Mouse (Mus musculus): Measurements from ENCODE around the gene Pdcd5. TPM values are rescaled to one million over a fixed set of nuclear protein-coding genes. Genes with fewer than 3 reads are reported as not detected.

The Pdcd5 gene
- polyA plus RNA-seq, 1 experiment from 2014 or later, result 323 TPM

GRCm38 (mm10) chr7:35627371-35627770, 19.9 kb downstream of the Pdcd5 start:
- peaks cover 35% of the 10 kb centered on the region for H3K36me3 ChIP-seq (ENCODE audit: control insufficient read depth, insufficient read depth, low read length)
- 92% methylated on average over 10 of the region's 10 CpGs for WGBS (ENCODE audit: insufficient replicate concordance)
- no peaks in the 10 kb centered on the region for H3K9me3 ChIP-seq (replicated peaks; ENCODE audit: control insufficient read depth, low read length)

GRCm38 (mm10) chr7:35626038-35626437, 21.3 kb downstream of the Pdcd5 start:
- no peaks in the 10 kb centered on the region for H3K9me3 ChIP-seq (replicated peaks; ENCODE audit: control insufficient read depth, low read length)
- no peak overlapping the region for H3K4me2 ChIP-seq
- H3K9ac ChIP-seq (ENCODE audit: low read depth, low read length), result no peak overlapping the region
- 97% methylated on average over 5 of the region's 5 CpGs for WGBS (ENCODE audit: insufficient replicate concordance)
- H3K36me3 ChIP-seq (ENCODE audit: control insufficient read depth, insufficient read depth, low read length), result peaks cover 36% of the 10 kb centered on the region
- no peaks in the 10 kb centered on the region for H3K27me3 ChIP-seq (ENCODE audit: control insufficient read depth, insufficient read depth, low read length)
- ATAC-seq (replicated peaks; ENCODE audit: insufficient number of reproducible peaks, low FRiP score, low TSS enrichment), result no peak
- H3K4me3 ChIP-seq (ENCODE audit: low read depth, low read length), result no peak overlapping the region
- no peaks in the 10 kb centered on the region for H3K4me1 ChIP-seq (ENCODE audit: control insufficient read depth, insufficient read depth, low read length)
- H3K27ac ChIP-seq (ENCODE audit: low read depth, low read length), result no peak overlapping the region

More at GRCm38 (mm10) chr7:35627371-35627770, 19.9 kb downstream of the Pdcd5 start:
- H3K27ac ChIP-seq (ENCODE audit: low read depth, low read length), result no peak overlapping the region
- no peak for ATAC-seq (replicated peaks; ENCODE audit: insufficient number of reproducible peaks, low FRiP score, low TSS enrichment)
- no peak overlapping the region for H3K4me2 ChIP-seq
- H3K4me1 ChIP-seq (ENCODE audit: control insufficient read depth, insufficient read depth, low read length), result no peaks in the 10 kb centered on the region
- H3K4me3 ChIP-seq (ENCODE audit: low read depth, low read length), result no peak overlapping the region
- no peak overlapping the region for H3K9ac ChIP-seq (ENCODE audit: low read depth, low read length)
- H3K27me3 ChIP-seq (ENCODE audit: control insufficient read depth, insufficient read depth, low read length), result no peaks in the 10 kb centered on the region

GRCm38 (mm10) chr7:35622626-35623025, 24.7 kb downstream of the Pdcd5 start:
- no peak overlapping the region for H3K9ac ChIP-seq (ENCODE audit: low read depth, low read length)
- 84% methylated on average over 10 of the region's 10 CpGs for WGBS (ENCODE audit: insufficient replicate concordance)
- H3K4me3 ChIP-seq (ENCODE audit: low read depth, low read length), result no peak overlapping the region
- H3K27ac ChIP-seq (ENCODE audit: low read depth, low read length), result no peak overlapping the region
- H3K9me3 ChIP-seq (replicated peaks; ENCODE audit: control insufficient read depth, low read length), result no peaks in the 10 kb centered on the region
- ATAC-seq (replicated peaks; ENCODE audit: insufficient number of reproducible peaks, low FRiP score, low TSS enrichment), result no peak
- no peak overlapping the region for H3K4me2 ChIP-seq
- H3K27me3 ChIP-seq (ENCODE audit: control insufficient read depth, insufficient read depth, low read length), result no peaks in the 10 kb centered on the region
- H3K36me3 ChIP-seq (ENCODE audit: control insufficient read depth, insufficient read depth, low read length), result peaks cover 27% of the 10 kb centered on the region
- no peaks in the 10 kb centered on the region for H3K4me1 ChIP-seq (ENCODE audit: control insufficient read depth, insufficient read depth, low read length)

GRCm38 (mm10) chr7:35617513-35617912, 29.8 kb downstream of the Pdcd5 start:
- Histone ChIP-seq H3K9ac (ENCODE audit: low read depth, low read length) (no peak overlapping the region), H3K4me3 (ENCODE audit: low read depth, low read length) (no peak overlapping the region), H3K4me2 (no peak overlapping the region), H3K27me3 (ENCODE audit: control insufficient read depth, insufficient read depth, low read length) (no peaks in the 10 kb centered on the region), H3K36me3 (ENCODE audit: control insufficient read depth, insufficient read depth, low read length) (peaks cover 31% of the 10 kb centered on the region), H3K4me1 (ENCODE audit: control insufficient read depth, insufficient read depth, low read length) (no peaks in the 10 kb centered on the region), H3K27ac (ENCODE audit: low read depth, low read length) (no peak overlapping the region), H3K9me3 (replicated peaks; ENCODE audit: control insufficient read depth, low read length) (no peaks in the 10 kb centered on the region)
- no peak for ATAC-seq (replicated peaks; ENCODE audit: insufficient number of reproducible peaks, low FRiP score, low TSS enrichment)
- 75% methylated on average over 4 of the region's 4 CpGs for WGBS (ENCODE audit: insufficient replicate concordance)

- 94% methylated on average over 10 of the region's 10 CpGs for WGBS (ENCODE audit: insufficient replicate concordance)
- no peaks in the 10 kb centered on the region for H3K9me3 ChIP-seq (replicated peaks; ENCODE audit: control insufficient read depth, low read length)
- H3K4me2 ChIP-seq, result no peak overlapping the region
- no peaks in the 10 kb centered on the region for H3K27me3 ChIP-seq (ENCODE audit: control insufficient read depth, insufficient read depth, low read length)
- no peak overlapping the region for H3K4me3 ChIP-seq (ENCODE audit: low read depth, low read length)
- no peak overlapping the region for H3K27ac ChIP-seq (ENCODE audit: low read depth, low read length)
- ATAC-seq (replicated peaks; ENCODE audit: insufficient number of reproducible peaks, low FRiP score, low TSS enrichment), result no peak
- no peak overlapping the region for H3K9ac ChIP-seq (ENCODE audit: low read depth, low read length)
- H3K4me1 ChIP-seq (ENCODE audit: control insufficient read depth, insufficient read depth, low read length), result no peaks in the 10 kb centered on the region
- H3K36me3 ChIP-seq (ENCODE audit: control insufficient read depth, insufficient read depth, low read length), result peaks cover 26% of the 10 kb centered on the region
Measured at GRCm38 (mm10) chr7:35609245-35609644, 38.1 kb downstream of the Pdcd5 start.

- Histone ChIP-seq H3K27ac (ENCODE audit: low read depth, low read length) (no peak overlapping the region), H3K4me1 (ENCODE audit: control insufficient read depth, insufficient read depth, low read length) (no peaks in the 10 kb centered on the region), H3K27me3 (ENCODE audit: control insufficient read depth, insufficient read depth, low read length) (no peaks in the 10 kb centered on the region), H3K4me2 (no peak overlapping the region), H3K4me3 (ENCODE audit: low read depth, low read length) (no peak overlapping the region), H3K9me3 (replicated peaks; ENCODE audit: control insufficient read depth, low read length) (no peaks in the 10 kb centered on the region), H3K9ac (ENCODE audit: low read depth, low read length) (no peak overlapping the region), H3K36me3 (ENCODE audit: control insufficient read depth, insufficient read depth, low read length) (peaks cover 30% of the 10 kb centered on the region)
- ATAC-seq (replicated peaks; ENCODE audit: insufficient number of reproducible peaks, low FRiP score, low TSS enrichment), result no peak
- 91% methylated on average over 10 of the region's 10 CpGs for WGBS (ENCODE audit: insufficient replicate concordance)
Measured at GRCm38 (mm10) chr7:35606816-35607215, 40.5 kb downstream of the Pdcd5 start.

- Histone ChIP-seq H3K27ac (ENCODE audit: low read depth, low read length) (no peak overlapping the region), H3K9ac (ENCODE audit: low read depth, low read length) (no peak overlapping the region), H3K36me3 (ENCODE audit: control insufficient read depth, insufficient read depth, low read length) (peaks cover 20% of the 10 kb centered on the region), H3K4me3 (ENCODE audit: low read depth, low read length) (no peak overlapping the region), H3K4me1 (ENCODE audit: control insufficient read depth, insufficient read depth, low read length) (no peaks in the 10 kb centered on the region), H3K27me3 (ENCODE audit: control insufficient read depth, insufficient read depth, low read length) (no peaks in the 10 kb centered on the region), H3K9me3 (replicated peaks; ENCODE audit: control insufficient read depth, low read length) (no peaks in the 10 kb centered on the region), H3K4me2 (no peak overlapping the region)
- 94% methylated on average over 5 of the region's 5 CpGs for WGBS (ENCODE audit: insufficient replicate concordance)
- ATAC-seq (replicated peaks; ENCODE audit: insufficient number of reproducible peaks, low FRiP score, low TSS enrichment), result no peak
Measured at GRCm38 (mm10) chr7:35602766-35603165, 44.6 kb downstream of the Pdcd5 start.

- Histone ChIP-seq H3K9me3 (replicated peaks; ENCODE audit: control insufficient read depth, low read length) (no peaks in the 10 kb centered on the region), H3K4me1 (ENCODE audit: control insufficient read depth, insufficient read depth, low read length) (no peaks in the 10 kb centered on the region), H3K4me2 (no peak overlapping the region), H3K27me3 (ENCODE audit: control insufficient read depth, insufficient read depth, low read length) (no peaks in the 10 kb centered on the region), H3K9ac (ENCODE audit: low read depth, low read length) (no peak overlapping the region), H3K27ac (ENCODE audit: low read depth, low read length) (no peak overlapping the region), H3K4me3 (ENCODE audit: low read depth, low read length) (no peak overlapping the region), H3K36me3 (ENCODE audit: control insufficient read depth, insufficient read depth, low read length) (peaks cover 13% of the 10 kb centered on the region)
- no peak for ATAC-seq (replicated peaks; ENCODE audit: insufficient number of reproducible peaks, low FRiP score, low TSS enrichment)
- 75% methylated on average over 6 of the region's 6 CpGs for WGBS (ENCODE audit: insufficient replicate concordance)
Measured at GRCm38 (mm10) chr7:35601106-35601505, 46.2 kb downstream of the Pdcd5 start.

- Histone ChIP-seq H3K4me1 (ENCODE audit: control insufficient read depth, insufficient read depth, low read length) (no peaks in the 10 kb centered on the region), H3K27me3 (ENCODE audit: control insufficient read depth, insufficient read depth, low read length) (no peaks in the 10 kb centered on the region), H3K36me3 (ENCODE audit: control insufficient read depth, insufficient read depth, low read length) (peaks cover 13% of the 10 kb centered on the region), H3K9me3 (replicated peaks; ENCODE audit: control insufficient read depth, low read length) (no peaks in the 10 kb centered on the region), H3K4me2 (no peak overlapping the region), H3K9ac (ENCODE audit: low read depth, low read length) (no peak overlapping the region), H3K27ac (ENCODE audit: low read depth, low read length) (no peak overlapping the region), H3K4me3 (ENCODE audit: low read depth, low read length) (no peak overlapping the region)
- no peak for ATAC-seq (replicated peaks; ENCODE audit: insufficient number of reproducible peaks, low FRiP score, low TSS enrichment)
- WGBS (ENCODE audit: insufficient replicate concordance), result 81% methylated on average over 10 of the region's 10 CpGs
Measured at GRCm38 (mm10) chr7:35600031-35600430, 47.3 kb downstream of the Pdcd5 start.
